Mouse (Mus musculus): ENCODE results near the gene Fahd1. TPM values are rescaled to one million over a fixed set of nuclear protein-coding genes. Genes with fewer than 3 reads are reported as not detected.

Fahd1 gene
- polyA plus RNA-seq, 1 experiment from 2014 or later = 36.5 TPM

DNA sequence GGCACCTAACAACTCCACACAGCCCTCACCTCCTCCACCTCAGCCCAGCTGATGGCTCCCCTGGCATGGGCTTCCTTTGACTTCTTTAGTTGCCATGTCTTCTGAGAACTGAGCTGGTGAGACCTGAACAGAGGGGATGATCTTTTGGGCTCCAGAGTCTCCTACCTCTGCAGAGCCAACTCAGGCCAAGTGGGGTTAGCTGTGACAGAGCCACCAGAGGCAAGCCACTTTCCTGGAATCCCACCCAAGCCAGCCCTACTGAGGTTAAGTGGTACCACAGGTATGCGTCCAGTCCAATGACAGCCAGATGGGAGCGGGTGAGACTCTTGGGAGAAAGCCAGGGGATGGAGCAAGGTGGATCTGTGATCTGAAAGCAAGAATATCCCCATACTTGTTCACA, 43.1 kb upstream of the Fahd1 start:
- H3K9me3 ChIP-seq (replicated peaks) = no peaks in the 10 kb centered on the region
- H3K4me2 ChIP-seq = no peak overlapping the region
- WGBS = 89% methylated on average over 2 of the region's 2 CpGs
- no peak overlapping the region for H3K27ac ChIP-seq (ENCODE audit: poor library complexity, severe bottlenecking)
- no peak overlapping the region for H3K4me3 ChIP-seq
- H3K9ac ChIP-seq = no peak overlapping the region
- peaks cover 66% of the 10 kb centered on the region for H3K36me3 ChIP-seq
- no peaks in the 10 kb centered on the region for H3K27me3 ChIP-seq (replicated peaks)
- H3K4me1 ChIP-seq (replicated peaks) = peaks cover 34% of the 10 kb centered on the region
- ATAC-seq (ENCODE audit: insufficient number of reproducible peaks, low FRiP score) = no peak

DNA sequence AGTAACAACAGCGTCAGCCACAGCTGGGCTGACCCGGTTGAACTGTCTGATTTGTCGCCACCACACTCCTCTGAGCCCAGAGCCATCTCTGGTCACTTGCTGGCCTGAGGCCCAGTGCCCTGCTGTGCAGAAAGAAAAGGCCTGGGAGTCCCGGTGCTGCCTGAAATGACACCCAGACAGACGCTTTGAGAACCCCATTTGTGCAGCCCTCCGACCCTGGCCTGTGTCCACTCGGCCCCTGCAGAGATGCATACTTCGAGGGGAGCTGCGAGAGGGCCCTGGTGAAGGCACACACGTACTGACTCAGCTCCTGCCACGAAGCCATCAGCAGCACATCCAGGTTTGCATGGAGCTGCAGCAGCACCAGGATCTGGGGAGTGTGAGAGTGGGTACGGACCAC, 42.6 kb upstream of the Fahd1 start:
- Histone ChIP-seq H3K36me3 (peaks cover 61% of the 10 kb centered on the region), H3K4me1 (replicated peaks) (peaks cover 35% of the 10 kb centered on the region), H3K4me3 (no peak overlapping the region), H3K9me3 (replicated peaks) (no peaks in the 10 kb centered on the region), H3K27ac (ENCODE audit: poor library complexity, severe bottlenecking) (no peak overlapping the region), H3K4me2 (no peak overlapping the region), H3K27me3 (replicated peaks) (no peaks in the 10 kb centered on the region), H3K9ac (no peak overlapping the region)
- 89% methylated on average over 12 of the region's 12 CpGs for WGBS
- ATAC-seq (ENCODE audit: insufficient number of reproducible peaks, low FRiP score) = no peak

DNA sequence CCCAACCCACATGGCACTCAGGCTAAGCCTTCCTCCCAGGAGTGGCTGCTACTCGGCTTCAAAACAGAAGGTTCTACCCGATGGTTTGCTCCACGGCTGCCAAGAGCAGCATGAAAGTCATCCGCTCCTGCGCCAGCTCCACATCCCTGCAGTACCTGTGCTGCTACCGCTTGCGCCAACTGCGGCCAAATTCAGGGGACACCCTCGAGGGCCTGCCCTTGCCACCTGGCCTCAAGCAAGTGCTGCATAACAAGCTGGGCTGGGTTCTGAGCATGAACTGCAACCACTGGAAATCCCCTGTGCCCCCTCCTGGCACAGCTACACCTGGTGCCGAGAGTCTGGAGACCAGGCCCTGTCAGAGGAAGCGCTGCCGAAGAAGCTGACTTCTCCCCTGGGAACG, 41.2 kb upstream of the Fahd1 start:
- no peaks in the 10 kb centered on the region for H3K9me3 ChIP-seq (replicated peaks)
- H3K9ac ChIP-seq = no peak overlapping the region
- H3K4me2 ChIP-seq = no peak overlapping the region
- ATAC-seq (ENCODE audit: insufficient number of reproducible peaks, low FRiP score) = no peak
- 90% methylated on average over 13 of the region's 13 CpGs for WGBS
- peaks cover 51% of the 10 kb centered on the region for H3K36me3 ChIP-seq
- H3K4me1 ChIP-seq (replicated peaks) = peaks cover 31% of the 10 kb centered on the region
- no peak overlapping the region for H3K4me3 ChIP-seq
- H3K27me3 ChIP-seq (replicated peaks) = no peaks in the 10 kb centered on the region
- no peak overlapping the region for H3K27ac ChIP-seq (ENCODE audit: poor library complexity, severe bottlenecking)

DNA sequence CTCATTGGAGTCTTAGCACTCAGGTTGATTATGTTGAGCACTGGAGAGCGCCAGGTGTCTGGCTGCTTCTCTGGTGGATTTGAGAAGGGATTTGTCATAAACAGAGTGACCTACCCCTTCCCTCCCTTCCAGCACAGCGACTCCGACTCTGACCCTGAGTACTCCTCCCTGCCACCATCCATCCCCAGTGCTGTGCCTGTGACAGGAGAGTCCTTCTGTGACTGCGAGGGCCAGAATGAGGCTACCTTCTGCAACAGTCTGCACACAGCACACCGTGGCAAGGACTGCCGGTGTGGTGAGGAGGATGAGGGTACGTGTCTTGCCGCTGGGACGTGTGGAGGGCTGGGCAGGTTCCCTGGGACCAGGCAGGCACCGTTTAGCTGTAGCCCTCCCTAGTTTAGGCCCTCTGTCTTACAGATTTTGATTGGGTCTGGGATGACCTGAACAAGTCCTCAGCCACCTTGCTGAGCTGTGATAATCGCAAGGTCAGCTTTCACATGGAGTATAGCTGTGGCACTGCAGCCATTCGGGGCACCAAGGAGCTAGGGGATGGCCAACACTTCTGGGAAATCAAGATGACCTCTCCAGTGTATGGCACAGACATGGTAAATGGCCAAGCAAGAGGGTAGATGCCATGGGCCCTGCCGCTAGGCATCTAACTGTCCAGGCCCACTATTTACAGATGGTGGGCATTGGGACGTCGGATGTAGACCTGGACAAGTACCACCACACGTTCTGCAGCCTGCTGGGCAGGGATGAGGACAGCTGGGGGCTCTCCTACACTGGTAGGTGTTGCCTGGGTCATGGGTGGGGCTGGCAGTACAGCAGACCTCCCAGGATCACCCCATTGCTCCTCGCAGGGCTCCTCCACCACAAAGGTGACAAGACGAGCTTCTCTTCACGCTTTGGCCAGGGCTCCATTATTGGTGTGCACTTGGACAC, 40.3 kb upstream of the Fahd1 start:
- H3K9ac ChIP-seq = no peak overlapping the region
- WGBS = 88% methylated on average over 19 of the region's 19 CpGs

DNA sequence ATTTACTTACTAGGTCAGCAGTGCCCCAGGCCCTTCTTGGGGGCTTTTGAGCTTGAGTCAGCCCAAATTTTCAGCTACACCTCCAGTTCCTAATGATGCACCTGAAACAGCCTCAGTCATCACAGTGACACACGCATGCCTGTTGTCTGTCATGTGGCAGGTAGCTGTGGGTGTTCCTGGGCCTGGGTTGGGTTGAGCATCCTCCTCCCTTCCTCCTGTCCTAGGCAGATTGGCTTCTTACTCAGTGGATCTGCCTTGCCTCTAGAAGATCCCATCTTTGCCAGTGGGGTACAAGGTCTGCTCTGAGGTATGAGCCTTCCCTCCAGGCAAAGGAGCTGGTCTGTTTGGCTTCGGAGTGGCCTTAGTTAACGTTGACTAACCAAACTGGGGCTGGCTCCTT, 38.7 kb upstream of the Fahd1 start:
- Histone ChIP-seq H3K36me3 (peaks cover 56% of the 10 kb centered on the region), H3K4me3 (no peak overlapping the region), H3K9me3 (replicated peaks) (no peaks in the 10 kb centered on the region), H3K27ac (ENCODE audit: poor library complexity, severe bottlenecking) (no peak overlapping the region), H3K4me2 (no peak overlapping the region), H3K9ac (no peak overlapping the region), H3K27me3 (replicated peaks) (no peaks in the 10 kb centered on the region), H3K4me1 (replicated peaks) (peaks cover 28% of the 10 kb centered on the region)
- WGBS = 85% methylated on average over 3 of the region's 3 CpGs
- ATAC-seq (ENCODE audit: insufficient number of reproducible peaks, low FRiP score) = no peak

More for the DNA sequence above, 40.3 kb upstream of the Fahd1 start:
- Histone ChIP-seq H3K27ac (ENCODE audit: poor library complexity, severe bottlenecking) (no peak overlapping the region), H3K4me2 (no peak overlapping the region), H3K27me3 (replicated peaks) (no peaks in the 10 kb centered on the region), H3K9me3 (replicated peaks) (no peaks in the 10 kb centered on the region), H3K36me3 (peaks cover 51% of the 10 kb centered on the region), H3K4me3 (no peak overlapping the region), H3K4me1 (replicated peaks) (peaks cover 28% of the 10 kb centered on the region)
- no peak for ATAC-seq (ENCODE audit: insufficient number of reproducible peaks, low FRiP score)

DNA sequence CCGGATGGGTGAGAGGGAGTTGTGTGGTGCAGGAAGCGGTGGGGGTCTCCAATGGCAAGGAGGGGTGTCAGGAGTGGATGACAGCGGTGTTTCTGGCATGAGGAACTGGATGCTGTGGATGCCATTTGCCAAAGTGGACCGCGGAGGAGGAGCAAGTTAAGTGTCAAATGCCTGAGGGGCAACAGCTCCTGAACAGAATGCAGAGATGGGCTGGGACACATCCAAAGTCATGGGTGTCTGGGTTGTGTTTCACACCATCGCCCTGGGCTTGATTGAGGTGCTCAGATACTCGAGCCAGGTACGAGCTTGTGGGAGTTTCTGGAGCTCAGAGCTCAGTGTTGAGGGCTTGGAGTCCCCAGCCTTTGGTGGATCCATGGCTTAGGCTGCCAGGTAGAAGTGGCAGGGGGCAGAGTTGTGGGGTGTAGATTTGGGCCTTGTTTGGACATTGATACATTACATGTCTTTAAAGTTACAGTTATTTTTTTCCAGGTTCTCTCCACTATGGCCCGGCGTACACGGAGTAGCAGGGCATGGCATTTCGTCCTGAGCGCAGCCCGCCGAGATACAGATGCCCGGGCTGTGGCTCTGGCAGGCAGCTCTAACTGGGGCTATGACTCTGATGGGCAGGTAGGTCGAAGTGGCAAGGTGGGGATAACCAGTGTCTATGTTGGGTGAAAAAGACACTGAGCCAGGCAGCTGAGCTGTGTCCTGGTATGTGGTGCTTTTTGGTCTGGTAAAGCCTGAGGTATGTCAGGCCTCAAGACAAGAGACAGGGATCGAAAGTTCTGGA, 37.3 kb upstream of the Fahd1 start:
- peaks cover 55% of the 10 kb centered on the region for H3K36me3 ChIP-seq
- no peak for ATAC-seq (ENCODE audit: insufficient number of reproducible peaks, low FRiP score)
- H3K27me3 ChIP-seq (replicated peaks) = no peaks in the 10 kb centered on the region
- peak overlapping the region; percentile 88 for H3K9ac ChIP-seq
- H3K9me3 ChIP-seq (replicated peaks) = no peaks in the 10 kb centered on the region
- peak overlapping the region; percentile 71 for H3K27ac ChIP-seq (ENCODE audit: poor library complexity, severe bottlenecking)
- peaks cover 22% of the 10 kb centered on the region for H3K4me1 ChIP-seq (replicated peaks)
- H3K4me3 ChIP-seq = peak overlapping the region; percentile 81
- WGBS = 57% methylated on average over 18 of the region's 18 CpGs
- H3K4me2 ChIP-seq = peak overlapping the region; percentile 89

DNA sequence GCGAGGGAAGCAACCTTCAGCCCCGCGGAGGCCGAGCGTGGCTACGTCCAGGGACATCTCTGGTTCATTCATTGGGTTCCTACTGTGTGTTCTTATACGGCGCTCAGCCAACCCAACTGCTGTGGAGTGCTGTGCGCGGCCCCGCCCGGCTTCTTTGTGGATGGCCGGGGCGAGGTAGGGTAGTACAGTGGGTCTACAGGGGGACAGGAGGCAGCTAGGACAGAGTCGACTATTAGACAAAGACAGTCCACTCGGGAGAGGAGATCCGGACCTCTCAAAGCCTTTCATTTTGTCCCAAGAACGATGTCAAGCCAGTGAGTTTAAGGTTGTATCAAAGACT, 36.7 kb upstream of the Fahd1 start:
- ATAC-seq (ENCODE audit: insufficient number of reproducible peaks, low FRiP score) = peak; percentile 16; the same call in 1 of the 2 replicates
- Histone ChIP-seq H3K27me3 (replicated peaks) (no peaks in the 10 kb centered on the region), H3K4me1 (replicated peaks) (peaks cover 23% of the 10 kb centered on the region), H3K27ac (ENCODE audit: poor library complexity, severe bottlenecking) (peak overlapping the region; percentile 71), H3K9ac (peak overlapping the region; percentile 88), H3K4me2 (peak overlapping the region; percentile 89), H3K36me3 (peaks cover 51% of the 10 kb centered on the region), H3K9me3 (replicated peaks) (no peaks in the 10 kb centered on the region), H3K4me3 (peak overlapping the region; percentile 81)
- 1% methylated on average over 18 of the region's 18 CpGs for WGBS

DNA sequence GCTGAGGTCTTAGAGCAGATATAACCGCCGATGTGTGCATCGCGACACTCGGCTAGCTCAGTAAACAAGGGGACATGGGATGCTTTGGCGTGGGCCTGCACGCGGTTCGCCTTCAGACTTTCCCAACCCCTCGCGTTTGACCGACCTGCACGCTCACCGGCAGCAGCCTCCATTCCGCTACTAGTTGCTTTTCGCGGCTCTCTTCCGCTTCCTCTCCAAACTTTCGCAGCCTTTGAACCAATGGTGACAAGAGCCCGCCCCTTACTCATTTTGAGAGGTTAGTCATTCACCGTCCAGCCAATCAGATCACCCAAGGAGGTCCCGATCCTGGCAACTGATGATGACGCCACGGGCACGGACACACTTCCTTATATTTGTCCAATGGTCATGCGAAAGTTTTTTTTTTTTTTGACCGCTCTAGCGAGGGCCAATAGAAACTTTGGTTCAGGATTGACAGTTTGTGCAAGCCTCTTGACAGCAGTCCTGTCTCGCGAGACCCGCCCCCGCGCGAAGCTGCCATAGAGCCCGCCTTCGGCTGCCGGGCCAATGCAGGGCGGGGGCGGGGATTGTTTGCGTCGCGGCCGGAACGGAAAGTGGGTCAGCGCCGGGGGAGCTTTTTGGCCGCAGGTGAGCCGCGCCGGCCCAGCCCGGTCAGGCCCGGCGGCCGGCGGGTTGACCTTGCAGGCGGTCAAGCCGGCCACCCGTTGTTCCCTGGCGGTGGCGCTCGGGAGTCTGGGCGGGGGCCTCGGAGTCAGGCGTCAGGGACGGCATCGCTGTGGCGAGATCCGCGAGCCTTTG, 36.2 kb upstream of the Fahd1 start, which contains the start of the genes Nubp2 and Spsb3:
TSS of gene Nubp2 (minus strand) at position 216 of the 798 bp plus-strand sequence.
TSS of gene Spsb3 (plus strand) at position 510 of the 798 bp plus-strand sequence.
- ATAC-seq (ENCODE audit: insufficient number of reproducible peaks, low FRiP score) = peak; percentile 96
- Histone ChIP-seq H3K27ac (ENCODE audit: poor library complexity, severe bottlenecking) (peak within 1 kb of the TSS; percentile 71), H3K4me3 (peak within 1 kb of the TSS; percentile 86), H3K36me3 (peaks cover 46% of the 10 kb centered on the region), H3K27me3 (replicated peaks) (no peaks in the 10 kb centered on the region), H3K9ac (peak within 1 kb of the TSS; percentile 88), H3K9me3 (replicated peaks) (no peaks in the 10 kb centered on the region), H3K4me2 (peak within 1 kb of the TSS; percentile 89), H3K4me1 (replicated peaks) (peaks cover 26% of the 10 kb centered on the region)
- WGBS = under 1% methylated on average over 69 of the region's 69 CpGs

- 23% methylated on average over 22 of the region's 22 CpGs for WGBS
- Histone ChIP-seq H3K27ac (ENCODE audit: poor library complexity, severe bottlenecking) (no peak overlapping the region), H3K4me3 (peak overlapping the region; percentile 86), H3K9me3 (replicated peaks) (no peaks in the 10 kb centered on the region), H3K4me2 (peak overlapping the region; percentile 86), H3K36me3 (peaks cover 38% of the 10 kb centered on the region), H3K9ac (peak overlapping the region; percentile 77), H3K27me3 (replicated peaks) (no peaks in the 10 kb centered on the region), H3K4me1 (replicated peaks) (peaks cover 26% of the 10 kb centered on the region)
- no peak for ATAC-seq (ENCODE audit: insufficient number of reproducible peaks, low FRiP score)
Observed at GRCm38 (mm10) chr17:24885356-24886133, 35.4 kb upstream of the Fahd1 start.

GRCm38 (mm10) chr17:24884391-24884790, 34.2 kb upstream of the Fahd1 start:
- no peak overlapping the region for H3K4me2 ChIP-seq
- H3K4me1 ChIP-seq (replicated peaks) = peaks cover 26% of the 10 kb centered on the region
- no peaks in the 10 kb centered on the region for H3K9me3 ChIP-seq (replicated peaks)
- peaks cover 26% of the 10 kb centered on the region for H3K36me3 ChIP-seq
- 74% methylated on average over 6 of the region's 6 CpGs for WGBS
- H3K27ac ChIP-seq (ENCODE audit: poor library complexity, severe bottlenecking) = no peak overlapping the region
- no peak overlapping the region for H3K4me3 ChIP-seq
- no peaks in the 10 kb centered on the region for H3K27me3 ChIP-seq (replicated peaks)
- H3K9ac ChIP-seq = no peak overlapping the region
- ATAC-seq (ENCODE audit: insufficient number of reproducible peaks, low FRiP score) = no peak

All from heart, embryonic 12.5 days (tissue).